Mouse (Mus musculus) MEL (cell line): ENCODE data around the gene Cnih3. TPM values are rescaled to one million over a fixed set of nuclear protein-coding genes. Genes with fewer than 3 reads are reported as not detected.

Source experiments
- DNase-seq: peaks from one replicate; pipeline ENCODE4 v3.0.0; 2011; ENCODE audit warnings: low read depth, low spot score
- H3K27ac ChIP-seq: 2 replicates; pipeline ENCODE4 v1.5.1; 2012; ENCODE audit warnings: low read depth, mild to moderate bottlenecking, control low read depth, low read length, moderate library complexity; ENCODE audit not compliant: control insufficient read depth
- H3K27me3 ChIP-seq, 2 experiments: fragments of 150-350 bp in 1 of 2; sonication (generic) in 1 of 2; 2 replicates each; pipeline ENCODE4 v1.6.1; 2012; ENCODE audit warnings: low read length in 2 of 2, mild to moderate bottlenecking in 2 of 2, improper control_type of control experiment in 1 of 2, moderate library complexity in 1 of 2; ENCODE audit not compliant: insufficient read depth in 2 of 2, control insufficient read depth in 1 of 2
- H3K36me3 ChIP-seq, 2 experiments: 2 replicates each; pipeline ENCODE4 v1.6.1; 2012 to 2014; ENCODE audit warnings: low read length in 2 of 2, improper control_type of control experiment in 1 of 2, inconsistent platforms in 1 of 2, mild to moderate bottlenecking in 1 of 2; ENCODE audit not compliant: insufficient read depth in 2 of 2, control insufficient read depth in 1 of 2
- H3K4me1 ChIP-seq, 2 experiments: fragments of 150-350 bp in 1 of 2; sonication (generic) in 1 of 2; 2 replicates each; pipeline ENCODE4 v1.6.1; 2012; ENCODE audit warnings: low read length in 2 of 2, improper control_type of control experiment in 1 of 2, mild to moderate bottlenecking in 1 of 2; ENCODE audit not compliant: insufficient read depth in 2 of 2, control insufficient read depth in 1 of 2
- H3K4me3 ChIP-seq, 2 experiments: fragments of 150-350 bp in 1 of 2; sonication (generic) in 1 of 2; 2 replicates each; pipeline ENCODE4 v1.5.1; 2012; ENCODE audit warnings: low read depth in 2 of 2, low read length in 2 of 2, mild to moderate bottlenecking in 2 of 2, moderate library complexity in 2 of 2, control low read depth in 1 of 2, improper control_type of control experiment in 1 of 2; ENCODE audit not compliant: control insufficient read depth in 1 of 2, insufficient read depth in 1 of 2
- H3K79me2 ChIP-seq: 2 replicates; pipeline ENCODE4 v1.6.1; 2012; ENCODE audit warnings: mild to moderate bottlenecking, low read length, moderate library complexity; ENCODE audit not compliant: control insufficient read depth, poor library complexity, insufficient read depth
- H3K9ac ChIP-seq: 2 replicates; pipeline ENCODE4 v1.6.1; 2012; ENCODE audit warnings: low read depth, mild to moderate bottlenecking, control low read depth, low read length, moderate library complexity; ENCODE audit not compliant: control insufficient read depth, poor library complexity, severe bottlenecking
- H3K9me3 ChIP-seq: fragments of 150-350 bp; sonication (generic); replicated peaks from 2 replicates; pipeline ENCODE4 v1.6.1; 2012; ENCODE audit warnings: mild to moderate bottlenecking, low read length, improper control_type of control experiment, moderate library complexity; ENCODE audit not compliant: insufficient read depth
- CHD1 ChIP-seq: IDR thresholded peaks from 2 replicates; pipeline ENCODE4 v1.6.1; 2012; ENCODE audit warnings: low read depth, mild to moderate bottlenecking, inconsistent platforms, low read length, improper control_type of control experiment
- CHD2 ChIP-seq: IDR thresholded peaks from 2 replicates; pipeline ENCODE4 v1.6.1; 2011; ENCODE audit warnings: low read length, improper control_type of control experiment
- E2F4 ChIP-seq: IDR thresholded peaks from 2 replicates; pipeline ENCODE4 v1.6.1; 2011; ENCODE audit warnings: low read depth, low read length, improper control_type of control experiment, borderline replicate concordance
- ELF1 ChIP-seq: IDR thresholded peaks from 2 replicates; pipeline ENCODE4 v1.6.1; 2014; ENCODE audit warnings: low read depth, mild to moderate bottlenecking, inconsistent platforms, low read length, improper control_type of control experiment, moderate library complexity
- GABPA ChIP-seq: IDR thresholded peaks from 2 replicates; pipeline ENCODE4 v1.6.1; 2012; ENCODE audit warnings: low read depth, mild to moderate bottlenecking, inconsistent platforms, low read length, improper control_type of control experiment, moderate library complexity
- GATA1 ChIP-seq: IDR thresholded peaks from 2 replicates; pipeline ENCODE4 v1.6.1; 2011; ENCODE audit warnings: low read depth, low read length, improper control_type of control experiment
- JUND ChIP-seq: IDR thresholded peaks from 2 replicates; pipeline ENCODE4 v1.6.1; 2011; ENCODE audit warnings: low read depth, mild to moderate bottlenecking, improper control_type of control experiment, low read length
- KAT2A ChIP-seq: conservative IDR thresholded peaks from 2 replicates; pipeline ENCODE4 v1.6.1; 2012; ENCODE audit warnings: low read depth, low read length, improper control_type of control experiment, inconsistent platforms
- MAFK ChIP-seq: IDR thresholded peaks from 2 replicates; pipeline ENCODE4 v1.6.1; 2011; ENCODE audit warnings: low read depth, mild to moderate bottlenecking, low read length, improper control_type of control experiment, borderline replicate concordance
- MEF2A ChIP-seq: IDR thresholded peaks from 2 replicates; pipeline ENCODE4 v1.6.1; 2014; ENCODE audit warnings: low read depth, mild to moderate bottlenecking, inconsistent platforms, low read length, improper control_type of control experiment; ENCODE audit not compliant: poor library complexity, insufficient replicate concordance, severe bottlenecking; ENCODE audit errors: extremely low read depth
- MYB ChIP-seq: IDR thresholded peaks from 2 replicates; pipeline ENCODE4 v1.6.1; 2011; ENCODE audit warnings: mild to moderate bottlenecking, low read depth, low read length, improper control_type of control experiment
- MYC ChIP-seq: IDR thresholded peaks from 2 replicates; pipeline ENCODE4 v1.6.1; 2011; ENCODE audit warnings: low read depth, mild to moderate bottlenecking, low read length, improper control_type of control experiment, moderate library complexity
- NRF1 ChIP-seq: IDR thresholded peaks from 2 replicates; pipeline ENCODE4 v1.6.1; 2014; ENCODE audit warnings: low read depth, mild to moderate bottlenecking, inconsistent platforms, low read length, improper control_type of control experiment, moderate library complexity; ENCODE audit not compliant: poor library complexity, insufficient read depth, severe bottlenecking
- POLR2A ChIP-seq, 2 experiments: IDR thresholded peaks; 2 replicates each; pipeline ENCODE4 v1.6.1; 2011 to 2012; ENCODE audit warnings: low read length in 2 of 2, mild to moderate bottlenecking in 2 of 2, control low read depth in 1 of 2, improper control_type of control experiment in 1 of 2, low read depth in 1 of 2, moderate library complexity in 1 of 2; ENCODE audit not compliant: control insufficient read depth in 1 of 2, insufficient read depth in 1 of 2, poor library complexity in 1 of 2
- POLR2AphosphoS2 ChIP-seq: IDR thresholded peaks from 2 replicates; pipeline ENCODE4 v1.6.1; 2011; ENCODE audit warnings: low read length, improper control_type of control experiment
- POLR2AphosphoS5 ChIP-seq: IDR thresholded peaks from 2 replicates; pipeline ENCODE4 v1.6.1; 2012; ENCODE audit warnings: low read depth, borderline replicate concordance, mild to moderate bottlenecking, inconsistent platforms, low read length, moderate library complexity, mixed read lengths
- RCOR1 ChIP-seq: IDR thresholded peaks from 2 replicates; pipeline ENCODE4 v1.6.1; 2012; ENCODE audit warnings: low read depth, mild to moderate bottlenecking, inconsistent platforms, low read length, improper control_type of control experiment
- SIN3A ChIP-seq: IDR thresholded peaks from 2 replicates; pipeline ENCODE4 v1.6.1; 2012; ENCODE audit warnings: low read length, improper control_type of control experiment, inconsistent platforms
- SMC3 ChIP-seq: IDR thresholded peaks from 2 replicates; pipeline ENCODE4 v1.6.1; 2011; ENCODE audit warnings: low read depth, low read length, improper control_type of control experiment
- TAL1 ChIP-seq: IDR thresholded peaks from 2 replicates; pipeline ENCODE4 v1.6.1; 2012; ENCODE audit warnings: mild to moderate bottlenecking, inconsistent platforms, low read length, moderate library complexity, mixed read lengths
- TBP ChIP-seq: IDR thresholded peaks from 2 replicates; pipeline ENCODE4 v1.8.0; 2011; ENCODE audit warnings: low read depth, low read length, improper control_type of control experiment
- USF1 ChIP-seq: IDR thresholded peaks from 2 replicates; pipeline ENCODE4 v1.6.1; 2014; ENCODE audit warnings: low read depth, mild to moderate bottlenecking, inconsistent platforms, low read length, improper control_type of control experiment, moderate library complexity
- USF2 ChIP-seq, 2 experiments: IDR thresholded peaks; 2 replicates each; pipeline ENCODE4 v1.6.1; 2011 to 2012; ENCODE audit warnings: improper control_type of control experiment in 2 of 2, low read length in 2 of 2, borderline replicate concordance in 1 of 2, inconsistent platforms in 1 of 2, low read depth in 1 of 2, mild to moderate bottlenecking in 1 of 2; ENCODE audit not compliant: insufficient read depth in 1 of 2
- ZMIZ1 ChIP-seq: IDR thresholded peaks from 2 replicates; pipeline ENCODE4 v1.6.1; 2012; ENCODE audit warnings: low read depth, mild to moderate bottlenecking, inconsistent platforms, low read length, improper control_type of control experiment, moderate library complexity
- polyA plus RNA-seq, 2 experiments: library from polyadenylated mRNA; stranded (reverse) in 1 of 2; unstranded in 1 of 2; fragments of >175 nt in 1 of 2; fragments of >200 nt in 1 of 2; gene quantifications; 2 replicates each; pipeline versions ENCODE4 v1.2.1 to v1.2.4; 2012; ENCODE audit warnings: low replicate concordance in 2 of 2, low read depth in 1 of 2; ENCODE audit not compliant: insufficient read length in 2 of 2, insufficient read depth in 1 of 2, missing spikeins in 1 of 2
- total RNA-seq: library from RNA; depleted of rRNA; stranded (reverse); fragments of 300-350 nt; gene quantifications from 2 replicates; pipeline ENCODE4 v1.2.3, GENCODE M21; 2012

Cnih3 gene
- total and polyA plus RNA-seq, 3 experiments = not detected

GRCm38 (mm10) chr1:181484696-181485095 lies 132.3 kb downstream of the Cnih3 start:
- H3K27ac ChIP-seq = no peak overlapping the region
- no peak overlapping the region for H3K4me3 ChIP-seq
- no peaks in the 10 kb centered on the region for H3K4me1 ChIP-seq
- H3K9ac ChIP-seq = no peak overlapping the region
- peaks cover 5% of the 10 kb centered on the region in 2 experiments for H3K27me3 ChIP-seq
- DNase-seq = no peak
- H3K9me3 ChIP-seq = no peaks in the 10 kb centered on the region
- H3K79me2 ChIP-seq = no peaks in the 10 kb centered on the region
- TF ChIP-seq JUND (no peak), GABPA (no peak), CHD1 (no peak), E2F4 (no peak), POLR2AphosphoS5 (no peak), USF1 (no peak), USF2 (IDR thresholded peaks at IDR 0.05; ENCODE audit: borderline replicate concordance in 1 of 2, insufficient read depth in 1 of 2, low read depth in 1 of 2, low read length in 2 of 2) (no peak), GATA1 (no peak), KAT2A (no peak), SMC3 (no peak)
- TF ChIP-seq, all 39 proteins: peak for 0
- no peaks in the 10 kb centered on the region for H3K36me3 ChIP-seq

- Histone ChIP-seq H3K79me2 (no peaks in the 10 kb centered on the region), H3K4me1 (no peaks in the 10 kb centered on the region), H3K9me3 (no peaks in the 10 kb centered on the region), H3K4me3 (no peak overlapping the region), H3K36me3 (no peaks in the 10 kb centered on the region), H3K27ac (no peak overlapping the region), H3K9ac (no peak overlapping the region), H3K27me3 (peaks cover 2 to 3% of the 10 kb centered on the region in 2 experiments)
- DNase-seq = no peak
- no peak for TF ChIP-seq NRF1
- no peak for TF ChIP-seq ELF1
- TF ChIP-seq POLR2AphosphoS2 = no peak
- no peak for TF ChIP-seq TBP
- no peak for TF ChIP-seq USF1
- TF ChIP-seq MAFK = no peak
- TF ChIP-seq MEF2A = no peak
- no peak for TF ChIP-seq CHD2
- TF ChIP-seq ZMIZ1 = no peak
- no peak for TF ChIP-seq JUND
- no peak for TF ChIP-seq GATA1
- TF ChIP-seq E2F4 = no peak
- no peak for TF ChIP-seq SIN3A
- TF ChIP-seq POLR2A (IDR thresholded peaks at IDR 0.05; ENCODE audit: control insufficient read depth in 1 of 2, insufficient read depth in 1 of 2, low read depth in 1 of 2, low read length in 2 of 2, poor library complexity in 1 of 2) = no peak
- TF ChIP-seq USF2 (IDR thresholded peaks at IDR 0.05; ENCODE audit: borderline replicate concordance in 1 of 2, insufficient read depth in 1 of 2, low read depth in 1 of 2, low read length in 2 of 2) = no peak
- no peak for TF ChIP-seq RCOR1
- no peak for TF ChIP-seq MYB
- TF ChIP-seq GABPA = no peak
- TF ChIP-seq MYC = no peak
- no peak for TF ChIP-seq TAL1
These were observed 151.0 kb downstream of the Cnih3 start for GRCm38 (mm10) chr1:181503471-181503870.
